Comparison of ENCODE assay signal across 24 mouse cellular contexts in the genomic region with DNA sequence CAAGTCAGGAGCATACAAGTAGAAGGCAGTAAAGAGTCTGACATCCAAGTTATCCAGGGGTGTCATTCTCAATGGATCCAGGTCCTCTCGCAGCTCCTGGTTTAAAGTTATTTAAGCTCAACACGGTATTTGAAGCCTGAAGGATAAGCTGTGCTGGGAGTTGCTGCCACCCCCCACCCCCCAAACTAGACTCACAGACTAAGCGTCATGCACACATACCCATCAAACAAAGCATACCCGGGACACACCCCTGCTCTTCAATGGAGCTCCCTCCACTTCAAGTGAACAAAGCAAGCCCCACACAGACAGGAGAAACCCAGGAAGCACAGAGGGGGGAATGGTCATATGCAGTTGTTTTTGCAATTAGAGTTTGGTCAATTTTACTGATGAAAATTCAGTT.
"Had no signal": no experiment of that assay in that cellular context is flagged by ENCODE, and none has a peak within 500 bp of the region (broad histone marks: within the 10 kb centered on the region; RNA-seq: fewer than 3 reads in every experiment).

No protein-coding gene starts in this region.

- H3K27me3 ChIP-seq: stomach, embryonic 15.5 days had no signal

- DNase-seq: kidney, adult 8-10 months; kidney, postnatal 10 days; kidney, postnatal 4 days; layer of hippocampus, adult 9-11 months; lung, adult 18-20 months; lung, postnatal 10 days; lung, postnatal 36 days; retina, postnatal 1 day; right cerebral cortex, postnatal 25 days; spleen, adult 18-20 months; thymus, adult 18-20 months; thymus, postnatal 14 days; thymus, postnatal 4 days had no signal

- H3K36me3 ChIP-seq: lung, embryonic 15.5 days; midbrain, embryonic 13.5 days had no signal

- H3K27ac ChIP-seq: kidney, embryonic 15.5 days; liver, embryonic 15.5 days; lung, embryonic 15.5 days; midbrain, embryonic 10.5 days; midbrain, embryonic 13.5 days; neural tube, embryonic 13.5 days; stomach, embryonic 15.5 days had no signal

- H3K4me3 ChIP-seq: kidney, embryonic 15.5 days; liver, embryonic 15.5 days; lung, embryonic 15.5 days; megakaryocyte, embryonic 14.5 days; midbrain, embryonic 10.5 days; midbrain, embryonic 13.5 days; myocyte; neural tube, embryonic 13.5 days; stomach, embryonic 15.5 days had no signal

- H3K9ac ChIP-seq: kidney, embryonic 15.5 days; liver, embryonic 15.5 days; lung, embryonic 15.5 days; midbrain, embryonic 13.5 days; neural tube, embryonic 13.5 days; stomach, embryonic 15.5 days had no signal

- H3K4me2 ChIP-seq: kidney, embryonic 15.5 days; liver, embryonic 11.5 days; liver, embryonic 15.5 days; lung, embryonic 15.5 days; midbrain, embryonic 13.5 days; neural tube, embryonic 13.5 days; stomach, embryonic 15.5 days had no signal

- H3K9me3 ChIP-seq: kidney, embryonic 15.5 days; liver, embryonic 15.5 days; lung, embryonic 15.5 days; midbrain, embryonic 10.5 days; midbrain, embryonic 13.5 days; neural tube, embryonic 13.5 days; stomach, embryonic 15.5 days had no signal

- ATAC-seq: midbrain, embryonic 13.5 days; midbrain, embryonic 16.5 days had no signal
